Mouse (Mus musculus) CD4-positive helper T cell, adult 2 months (primary cell): ENCODE results near the gene Pla2g4f.

Experiments
- DNase-seq: peaks from one replicate; pipeline ENCODE4 v3.0.0-alpha.2; 2012; ENCODE audit warnings: low read depth, missing footprints, low spot score

The Pla2g4f gene

DNA sequence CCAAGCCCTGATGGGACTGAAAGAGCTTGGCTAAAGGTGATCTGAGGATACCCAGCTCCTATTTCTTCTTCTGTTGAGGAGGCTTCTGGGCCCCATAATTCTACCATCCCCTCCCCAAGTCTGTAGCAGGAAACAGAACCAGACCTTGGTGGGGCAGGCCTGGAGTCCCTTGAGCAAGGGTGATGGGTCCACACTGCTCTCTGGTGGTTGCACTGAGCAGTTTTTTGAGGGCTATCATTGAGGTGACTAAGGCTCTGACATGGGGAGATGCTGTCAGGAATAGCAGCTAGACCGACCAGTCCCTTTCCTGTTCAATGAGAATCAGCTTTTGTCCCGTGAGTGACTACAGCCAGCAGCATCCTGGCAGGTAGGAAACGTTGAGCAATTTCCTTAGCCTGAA, 32.7 kb downstream of the Pla2g4f start:
- no peak for DNase-seq

DNA sequence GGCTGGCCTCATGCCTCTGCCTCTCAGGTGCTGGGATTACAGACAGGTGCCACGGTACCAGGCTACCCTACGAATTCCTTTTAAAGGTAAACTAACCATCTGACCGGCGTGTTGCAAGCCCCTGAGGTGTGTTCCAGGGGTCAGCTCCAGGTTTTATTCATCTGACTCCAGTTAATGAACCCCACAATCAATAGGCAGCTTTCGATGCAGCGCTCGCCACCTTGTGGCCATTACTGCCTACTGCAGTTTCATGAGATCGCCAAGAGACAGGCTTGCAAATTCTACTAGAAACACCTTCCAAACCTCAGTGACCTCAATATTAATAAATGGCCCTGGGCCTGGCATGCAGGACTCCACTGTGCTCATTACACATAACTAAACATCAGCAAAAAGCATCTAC, 34.0 kb downstream of the Pla2g4f start:
- DNase-seq, result peak; percentile 41

DNA sequence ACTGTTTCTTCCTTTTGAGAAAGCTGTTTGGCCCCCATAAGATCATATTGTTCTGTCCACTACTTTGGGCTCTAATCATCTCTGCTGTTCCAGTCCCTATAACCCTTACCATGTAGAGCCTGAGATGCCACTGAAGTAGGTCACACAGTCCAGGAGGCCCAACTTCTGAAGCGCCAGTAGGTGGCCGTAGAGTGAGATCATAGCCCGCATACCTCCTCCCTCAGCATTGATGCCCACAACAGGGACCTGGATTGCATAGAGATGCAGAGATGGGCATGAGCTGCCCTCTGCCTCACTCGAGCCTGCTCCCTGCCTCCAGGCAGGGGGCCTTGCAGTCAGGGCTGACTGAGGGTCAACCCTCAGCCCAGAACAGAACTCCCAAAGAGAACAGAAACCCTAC, 37.0 kb downstream of the Pla2g4f start:
- DNase-seq, result no peak

DNA sequence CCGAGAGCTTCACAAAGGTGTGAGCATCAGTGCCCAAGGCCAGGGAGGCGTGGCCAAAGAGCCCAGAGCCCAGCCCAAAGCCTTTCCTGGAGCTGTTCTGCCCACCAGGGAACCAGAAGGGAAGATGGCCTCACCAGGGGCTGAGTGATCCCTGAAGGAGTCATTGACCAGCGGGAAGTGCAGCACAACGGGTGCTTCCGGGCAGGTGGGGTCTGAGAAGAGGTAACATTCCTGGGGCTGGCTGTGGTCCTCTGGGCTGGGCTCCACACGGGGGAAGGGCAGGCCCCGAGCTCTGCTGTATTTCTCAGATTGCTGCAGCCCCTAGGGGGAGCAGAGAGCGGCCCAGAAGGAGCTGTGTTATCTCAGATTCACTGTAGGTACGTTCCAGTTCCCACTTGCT, 45.3 kb downstream of the Pla2g4f start:
- DNase-seq, result no peak

GRCm38 (mm10) chr2:120265523-120265922, 48.4 kb downstream of the Pla2g4f start:
- no peak for DNase-seq

GRCm38 (mm10) chr2:120264858-120265257, 49.1 kb downstream of the Pla2g4f start:
- DNase-seq, result no peak

DNA sequence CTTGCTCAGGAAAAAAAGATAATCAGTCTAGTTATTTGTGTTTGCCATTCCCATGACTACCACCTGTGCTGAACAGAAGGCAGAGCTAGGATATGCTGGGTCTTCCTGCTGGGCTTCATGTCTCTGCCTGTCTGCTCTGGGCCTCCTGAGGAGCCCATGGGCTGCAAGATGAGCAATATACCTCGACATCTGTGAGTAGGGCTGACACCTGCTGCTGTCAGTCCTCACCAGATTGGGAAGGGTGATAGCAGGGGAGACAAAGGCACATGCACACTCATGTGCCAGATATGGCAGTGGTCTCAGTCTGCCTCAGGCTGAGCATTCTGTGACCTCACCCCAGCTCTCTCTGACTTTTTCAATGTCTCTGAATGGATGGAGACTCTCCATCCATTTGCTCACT, 51.1 kb downstream of the Pla2g4f start:
- DNase-seq, result no peak

DNA sequence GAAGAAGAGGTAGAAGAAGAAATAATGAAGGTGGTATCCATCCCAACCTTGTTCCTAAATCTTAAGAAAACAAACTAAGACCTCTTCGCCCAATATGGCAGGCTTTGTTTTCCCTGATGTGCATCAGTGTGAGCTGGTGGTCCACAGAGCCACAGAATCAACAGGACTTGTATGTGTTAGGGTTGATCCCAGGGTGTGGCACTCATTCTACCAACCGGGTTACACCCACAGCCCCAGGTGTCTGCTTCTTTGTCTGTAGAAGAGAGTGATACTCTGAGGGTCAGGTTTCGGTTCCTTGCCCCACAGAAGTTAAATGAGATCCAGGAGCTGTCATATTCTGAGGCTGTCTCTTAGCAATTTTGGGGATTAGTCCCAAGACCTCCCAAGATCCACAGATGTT, 52.6 kb downstream of the Pla2g4f start:
- DNase-seq, result no peak

GRCm38 (mm10) chr2:120256259-120256658, 57.7 kb downstream of the Pla2g4f start:
- no peak for DNase-seq

GRCm38 (mm10) chr2:120252644-120253043, 61.3 kb downstream of the Pla2g4f start:
- DNase-seq, result no peak
